Mouse (Mus musculus) heart, embryonic 13.5 days (tissue): ENCODE results near the gene Xdh. TPM values are rescaled to one million over a fixed set of nuclear protein-coding genes. Genes with fewer than 3 reads are reported as not detected.

Experiments
- ATAC-seq: fragments of 200-750 bp; cut with Nextera tagmentation; 2 replicates; pipeline ENCODE4 v1.8.0; 2017; ENCODE audit warnings: moderate TSS enrichment; ENCODE audit not compliant: insufficient number of reproducible peaks, low FRiP score, low TSS enrichment; ENCODE audit errors: extremely low read depth
- H3K27ac ChIP-seq: fragments of 300-500 bp; sonication (generic); replicated peaks from 2 replicates; pipeline ENCODE4 v1.5.1; 2015; ENCODE audit warnings: moderate library complexity, mild to moderate bottlenecking, inconsistent platforms
- H3K27me3 ChIP-seq: fragments of 300-500 bp; sonication (generic); replicated peaks from 2 replicates; pipeline ENCODE4 v1.6.1; 2015; ENCODE audit warnings: mild to moderate bottlenecking, inconsistent platforms
- H3K36me3 ChIP-seq: fragments of 300-500 bp; sonication (generic); 2 replicates; pipeline ENCODE4 v1.6.1; 2015; ENCODE audit warnings: mild to moderate bottlenecking, inconsistent platforms
- H3K4me1 ChIP-seq: fragments of 300-500 bp; sonication (generic); 2 replicates; pipeline ENCODE4 v1.6.1; 2015; ENCODE audit warnings: inconsistent platforms
- H3K4me2 ChIP-seq: fragments of 300-500 bp; sonication (generic); 2 replicates; pipeline ENCODE4 v1.6.1; 2015; ENCODE audit warnings: inconsistent platforms, mild to moderate bottlenecking, moderate library complexity
- H3K4me3 ChIP-seq: fragments of 300-500 bp; sonication (generic); 2 replicates; pipeline ENCODE4 v1.5.1; 2015; ENCODE audit warnings: moderate library complexity, mild to moderate bottlenecking, inconsistent platforms
- H3K9ac ChIP-seq: fragments of 300-500 bp; sonication (generic); 2 replicates; pipeline ENCODE4 v1.6.1; 2015; ENCODE audit warnings: inconsistent platforms, mild to moderate bottlenecking, moderate library complexity
- H3K9me3 ChIP-seq: fragments of 300-500 bp; sonication (generic); 2 replicates; pipeline ENCODE4 v1.6.1; 2016; ENCODE audit warnings: inconsistent platforms
- WGBS: fragments of 180-500 bp; shearing (Covaris S2); methylation state at CpG from one replicate; pipeline ENCODE4 v1.1.7; 2015; ENCODE audit warnings: mixed read lengths; 5-methylcytosine and 5-hydroxymethylcytosine counted together
- polyA plus RNA-seq: library from polyadenylated mRNA; unstranded; fragments of >200 nt; fragmentation: Nextera tagmentation; extraction: Ambion mirVana; gene quantifications from 2 replicates; pipeline ENCODE4 v1.2.1, GENCODE M21; 2015

Xdh gene
- 0.27 and 0.33 TPM in 2 replicates for polyA plus RNA-seq

GRCm38 (mm10) chr17:73950062-73950735 is at the start of gene Xdh:
Gene Xdh, minus strand, starts transcription at chr17:73950196.
- no peak for ATAC-seq
- no peak within 1 kb of the TSS for H3K27ac ChIP-seq
- no peaks in the 10 kb centered on the region for H3K36me3 ChIP-seq
- WGBS, result 53% methylated on average over 13 of the region's 13 CpGs
- peak within 1 kb of the TSS; percentile 52 for H3K4me2 ChIP-seq
- H3K4me1 ChIP-seq, result peaks cover 9% of the 10 kb centered on the region; the same call in 1 of the 2 replicates
- no peaks in the 10 kb centered on the region for H3K27me3 ChIP-seq
- no peak within 1 kb of the TSS for H3K9ac ChIP-seq
- H3K9me3 ChIP-seq, result no peaks in the 10 kb centered on the region
- H3K4me3 ChIP-seq, result no peak within 1 kb of the TSS

GRCm38 (mm10) chr17:73995907-73996645 is 46.1 kb upstream of the Xdh start:
- Histone ChIP-seq H3K4me2 (no peak overlapping the region), H3K27me3 (no peaks in the 10 kb centered on the region), H3K9me3 (no peaks in the 10 kb centered on the region), H3K36me3 (no peaks in the 10 kb centered on the region), H3K4me3 (no peak overlapping the region), H3K9ac (no peak overlapping the region), H3K27ac (no peak overlapping the region), H3K4me1 (peaks cover 8% of the 10 kb centered on the region)
- no peak for ATAC-seq
- 65% methylated on average over 13 of the region's 13 CpGs for WGBS

GRCm38 (mm10) chr17:73991264-73991663 is 41.3 kb upstream of the Xdh start:
- WGBS, result 86% methylated on average over 4 of the region's 4 CpGs
- H3K36me3 ChIP-seq, result no peaks in the 10 kb centered on the region
- peaks cover 8% of the 10 kb centered on the region for H3K4me1 ChIP-seq
- no peaks in the 10 kb centered on the region for H3K9me3 ChIP-seq
- no peak overlapping the region for H3K4me3 ChIP-seq
- no peak for ATAC-seq
- no peaks in the 10 kb centered on the region for H3K27me3 ChIP-seq
- H3K27ac ChIP-seq, result no peak overlapping the region
- no peak overlapping the region for H3K9ac ChIP-seq
- H3K4me2 ChIP-seq, result no peak overlapping the region

- no peak overlapping the region for H3K4me3 ChIP-seq
- no peak overlapping the region for H3K9ac ChIP-seq
- H3K4me2 ChIP-seq, result no peak overlapping the region
- H3K36me3 ChIP-seq, result no peaks in the 10 kb centered on the region
- H3K9me3 ChIP-seq, result no peaks in the 10 kb centered on the region
- H3K4me1 ChIP-seq, result peaks cover 6% of the 10 kb centered on the region; the same call in 1 of the 2 replicates
- 0 out of 2 replicates have a peak, but pooled peaks cover 4% of the 10 kb centered on the region for H3K27me3 ChIP-seq
- no peak overlapping the region for H3K27ac ChIP-seq
- WGBS, result 70% methylated on average over 2 of the region's 2 CpGs
- ATAC-seq, result no peak
Observed at GRCm38 (mm10) chr17:73986571-73986970, 36.6 kb upstream of the Xdh start.

GRCm38 (mm10) chr17:73985936-73986335 is 35.9 kb upstream of the Xdh start:
- Histone ChIP-seq H3K36me3 (no peaks in the 10 kb centered on the region), H3K27ac (no peak overlapping the region), H3K27me3 (0 out of 2 replicates have a peak, but pooled peaks cover 4% of the 10 kb centered on the region), H3K4me3 (no peak overlapping the region), H3K4me2 (no peak overlapping the region), H3K9ac (no peak overlapping the region), H3K9me3 (no peaks in the 10 kb centered on the region), H3K4me1 (peaks cover 6% of the 10 kb centered on the region; the same call in 1 of the 2 replicates)
- ATAC-seq, result no peak
- 87% methylated on average over 4 of the region's 4 CpGs for WGBS

GRCm38 (mm10) chr17:73984508-73984907 is 34.5 kb upstream of the Xdh start:
- ATAC-seq, result no peak
- H3K4me3 ChIP-seq, result no peak overlapping the region
- WGBS, result 9% methylated on average over 4 of the region's 4 CpGs

GRCm38 (mm10) chr17:73982871-73983270 is 32.9 kb upstream of the Xdh start:
- Histone ChIP-seq H3K9me3 (no peaks in the 10 kb centered on the region), H3K4me3 (no peak overlapping the region), H3K9ac (no peak overlapping the region), H3K27ac (no peak overlapping the region), H3K27me3 (0 out of 2 replicates have a peak, but pooled peaks cover 4% of the 10 kb centered on the region), H3K4me2 (no peak overlapping the region), H3K36me3 (no peaks in the 10 kb centered on the region), H3K4me1 (peaks cover 6% of the 10 kb centered on the region; the same call in 1 of the 2 replicates)
- ATAC-seq, result no peak
- 58% methylated on average over 1 of the region's 1 CpGs for WGBS

More at GRCm38 (mm10) chr17:73984508-73984907, 34.5 kb upstream of the Xdh start:
- Histone ChIP-seq H3K9me3 (no peaks in the 10 kb centered on the region), H3K27ac (no peak overlapping the region), H3K4me2 (no peak overlapping the region), H3K36me3 (no peaks in the 10 kb centered on the region), H3K4me1 (peaks cover 6% of the 10 kb centered on the region; the same call in 1 of the 2 replicates), H3K27me3 (0 out of 2 replicates have a peak, but pooled peaks cover 4% of the 10 kb centered on the region), H3K9ac (no peak overlapping the region)

- no peak overlapping the region for H3K4me2 ChIP-seq
- no peak overlapping the region for H3K9ac ChIP-seq
- no peaks in the 10 kb centered on the region for H3K36me3 ChIP-seq
- no peak overlapping the region for H3K4me3 ChIP-seq
- ATAC-seq, result no peak
- H3K27me3 ChIP-seq, result no peaks in the 10 kb centered on the region
- no peaks in the 10 kb centered on the region for H3K4me1 ChIP-seq
- no peak overlapping the region for H3K27ac ChIP-seq
- H3K9me3 ChIP-seq, result no peaks in the 10 kb centered on the region
Observed at GRCm38 (mm10) chr17:73976066-73976465, 26.1 kb upstream of the Xdh start.

- ATAC-seq, result no peak
- H3K9me3 ChIP-seq, result no peaks in the 10 kb centered on the region
Observed at GRCm38 (mm10) chr17:73972648-73973047, 22.7 kb upstream of the Xdh start.

GRCm38 (mm10) chr17:73971291-73971690 is 21.3 kb upstream of the Xdh start:
- 67% methylated on average over 4 of the region's 4 CpGs for WGBS
- Histone ChIP-seq H3K9me3 (no peaks in the 10 kb centered on the region), H3K4me3 (no peak overlapping the region), H3K27me3 (no peaks in the 10 kb centered on the region), H3K4me2 (no peak overlapping the region), H3K9ac (no peak overlapping the region), H3K27ac (no peak overlapping the region), H3K36me3 (no peaks in the 10 kb centered on the region), H3K4me1 (peaks cover 11% of the 10 kb centered on the region)
- no peak for ATAC-seq

More at GRCm38 (mm10) chr17:73972648-73973047, 22.7 kb upstream of the Xdh start:
- no peak overlapping the region for H3K27ac ChIP-seq
- no peaks in the 10 kb centered on the region for H3K27me3 ChIP-seq
- no peak overlapping the region for H3K4me2 ChIP-seq
- peaks cover 11% of the 10 kb centered on the region for H3K4me1 ChIP-seq
- no peak overlapping the region for H3K4me3 ChIP-seq
- 83% methylated on average over 11 of the region's 11 CpGs for WGBS
- H3K36me3 ChIP-seq, result no peaks in the 10 kb centered on the region
- H3K9ac ChIP-seq, result no peak overlapping the region

- WGBS, result 32% methylated on average over 3 of the region's 3 CpGs
- 0 out of 2 replicates have a peak, but pooled peaks have one; percentile 14 for ATAC-seq
- Histone ChIP-seq H3K27ac (0 out of 2 replicates have a peak overlapping the region, but pooled peaks have one; percentile 0), H3K4me1 (peaks cover 11% of the 10 kb centered on the region), H3K4me3 (no peak overlapping the region), H3K27me3 (no peaks in the 10 kb centered on the region), H3K4me2 (no peak overlapping the region), H3K36me3 (no peaks in the 10 kb centered on the region), H3K9me3 (no peaks in the 10 kb centered on the region), H3K9ac (no peak overlapping the region)
Observed at GRCm38 (mm10) chr17:73970361-73971027, 20.5 kb upstream of the Xdh start.
